Comparison of ENCODE assay signal across 17 mouse cellular contexts in genomic region chr16:32204902-32205301, GRCm38 (mm10). TPM values are rescaled to one million over a fixed set of nuclear protein-coding genes. Genes with fewer than 3 reads are reported as not detected.
DNase-seq lines count a peak whose midpoint lies in the region; TF ChIP-seq lines count a peak whose summit lies in the region.
"Had no signal": no experiment of that assay in that cellular context is flagged by ENCODE, and none has a peak within 500 bp of the region (broad histone marks: within the 10 kb centered on the region; RNA-seq: fewer than 3 reads in every experiment).

No protein-coding gene starts in this region.

- H3K27ac ChIP-seq in MEL (ENCODE audit: control insufficient read depth, low read depth, low read length), result no peak overlapping the region
- H3K27ac ChIP-seq: embryonic facial prominence, embryonic 13.5 days; heart, embryonic 15.5 days; limb, embryonic 13.5 days had no signal

- no peak overlapping the region for H3K4me3 ChIP-seq in lung, adult 2 months (replicated peaks; ENCODE audit: extremely low read depth, low read depth, low read length)
- H3K4me3 ChIP-seq in MEL (ENCODE audit: control insufficient read depth in 1 of 2, insufficient read depth in 1 of 2, low read depth in 2 of 2, low read length in 2 of 2), result no peak overlapping the region
- H3K4me3 ChIP-seq: embryonic facial prominence, embryonic 13.5 days; heart, embryonic 15.5 days; limb, embryonic 13.5 days had no signal

- peak; percentile 39; the same call in 1 of the 2 replicates for TF ChIP-seq CTCF in lung, adult 2 months (IDR thresholded peaks at IDR 0.05; ENCODE audit: insufficient read depth, low read length)
- peak in 2 of 3 experiments; percentile 20 to 26; a peak in 3 of 6 replicates for TF ChIP-seq CTCF in MEL (IDR thresholded peaks at IDR 0.05 in 2 of 3, conservative IDR thresholded peaks at IDR 0.05 in 1 of 3; ENCODE audit: control insufficient read depth in 1 of 3, insufficient read depth in 1 of 3, low read depth in 2 of 3, low read length in 3 of 3, poor library complexity in 1 of 3, severe bottlenecking in 1 of 3)

- no peaks in the 10 kb centered on the region for H3K9me3 ChIP-seq in MEL (replicated peaks; ENCODE audit: insufficient read depth, low read length)

- no peaks in the 10 kb centered on the region for H3K36me3 ChIP-seq in MEL (ENCODE audit: control insufficient read depth in 1 of 2, insufficient read depth in 2 of 2, low read length in 2 of 2)
- H3K36me3 ChIP-seq: embryonic facial prominence, embryonic 13.5 days; heart, embryonic 15.5 days; limb, embryonic 13.5 days had no signal

- H3K27me3 ChIP-seq in MEL (ENCODE audit: control insufficient read depth in 1 of 2, insufficient read depth in 2 of 2, low read length in 2 of 2), result no peaks in the 10 kb centered on the region; a peak in 1 of 4 replicates
- H3K27me3 ChIP-seq: embryonic facial prominence, embryonic 13.5 days; heart, embryonic 15.5 days; limb, embryonic 13.5 days had no signal

- peak; percentile 13 for TF ChIP-seq RAD21 in MEL (IDR thresholded peaks at IDR 0.05; ENCODE audit: low read depth, low read length)

- no peaks in the 10 kb centered on the region for H3K79me2 ChIP-seq in MEL (ENCODE audit: control insufficient read depth, insufficient read depth, low read length, poor library complexity)

- no peak overlapping the region for H3K9ac ChIP-seq in MEL (ENCODE audit: control insufficient read depth, low read depth, low read length, poor library complexity, severe bottlenecking)
- H3K9ac ChIP-seq: embryonic facial prominence, embryonic 13.5 days; forebrain, postnatal 0 days; heart, embryonic 15.5 days; limb, embryonic 13.5 days had no signal

- DNase-seq in heart, adult 11 months, result peak; percentile 85
- no peak for DNase-seq in heart, adult 9 months (ENCODE audit: low spot score in 2 of 2)
- no peak for DNase-seq in lung, adult 2 months
- DNase-seq in lung, postnatal 36 days, result no peak
- DNase-seq in MEL (ENCODE audit: low read depth, low spot score) (peak; percentile 54), MN1 (ENCODE audit: low spot score) (no peak)
- DNase-seq in heart, postnatal 4 days, result peak; percentile 60
- no peak for DNase-seq in frontal cortex, adult 2 months (ENCODE audit: extremely low spot score in 1 of 2, low spot score in 1 of 2)
- DNase-seq: cerebellum, adult 8-10 months; forebrain, postnatal 0 days had no signal

- TF ChIP-seq EP300 in MEL (IDR thresholded peaks at IDR 0.05; ENCODE audit: low read depth in 1 of 2, low read length in 2 of 2), result no peak

- 52% methylated on average over 3 of the region's 3 CpGs for WGBS in lung, adult 2 months

- no peaks in the 10 kb centered on the region; the same call in 1 of the 2 replicates for H3K4me1 ChIP-seq in lung, adult 2 months (ENCODE audit: control insufficient read depth, insufficient read depth, low read length)
- H3K4me1 ChIP-seq in MEL (ENCODE audit: control insufficient read depth in 1 of 2, insufficient read depth in 2 of 2, low read length in 2 of 2), result 0 out of 4 replicates have a peak, but pooled peaks cover 0 to 7% of the 10 kb centered on the region in 2 experiments
- H3K4me1 ChIP-seq: heart, embryonic 15.5 days had no signal

- TF ChIP-seq POLR2A in lung, adult 2 months (IDR thresholded peaks at IDR 0.05; ENCODE audit: borderline replicate concordance, extremely low read depth, low read depth, low read length), result no peak
- TF ChIP-seq POLR2A in MEL (IDR thresholded peaks at IDR 0.05; ENCODE audit: control insufficient read depth in 1 of 2, insufficient read depth in 1 of 2, low read depth in 1 of 2, low read length in 2 of 2, poor library complexity in 1 of 2), result no peak

TF ChIP-seq in MEL, 35 proteins besides CTCF, POLR2A, EP300 and RAD21:
- TF ChIP-seq BHLHE40 (IDR thresholded peaks at IDR 0.05; ENCODE audit: borderline replicate concordance, low read depth, low read length) (no peak), USF1 (IDR thresholded peaks at IDR 0.05; ENCODE audit: low read depth, low read length) (no peak), TAL1 (IDR thresholded peaks at IDR 0.05; ENCODE audit: low read length) (no peak), ZMIZ1 (IDR thresholded peaks at IDR 0.05; ENCODE audit: low read depth, low read length) (no peak), SMC3 (IDR thresholded peaks at IDR 0.05; ENCODE audit: low read depth, low read length) (peak; percentile 17; the same call in 1 of the 2 replicates), TCF12 (IDR thresholded peaks at IDR 0.05; ENCODE audit: low read depth, low read length) (no peak), ZNF384 (IDR thresholded peaks at IDR 0.05; ENCODE audit: low read depth, low read length) (no peak)

RNA-seq across cellular contexts. Expression of gene Bex6, which starts 25.3 kb away (rescaled TPM):
- not detected in 2 replicates for polyA plus RNA-seq in lung, adult 2 months (2012; rRNA removed)
- not detected in 2 replicates for total RNA-seq in MEL (2012; rRNA removed)
- not detected for polyA plus RNA-seq in MEL (2012; ENCODE audit: insufficient read depth in 1 of 2, insufficient read length in 2 of 2, low read depth in 1 of 2, low replicate concordance in 2 of 2, missing spikeins in 1 of 2)
- total RNA-seq in heart, postnatal 4 days (2021), result not detected
- polyA plus RNA-seq in frontal cortex, adult 2 months (2012; rRNA removed), result not detected in 2 replicates
- total RNA-seq: forebrain, postnatal 0 days; layer of hippocampus, postnatal 10 days had no signal
- polyA plus RNA-seq: activated CD4-positive, CD25-positive, alpha-beta regulatory T cell, adult 4 months; CD4-positive, CD25-positive, alpha-beta regulatory T cell, adult 4 months; embryonic facial prominence, embryonic 13.5 days; forebrain, postnatal 0 days; heart, embryonic 15.5 days; intestine, embryonic 16.5 days; limb, embryonic 13.5 days had no signal

RNA-seq across cellular contexts. Expression of gene Nrros, which starts 39.5 kb away (rescaled TPM):
- polyA plus RNA-seq in lung, adult 2 months (2012; rRNA removed), result 40.6 and 40.9 TPM in 2 replicates
- 56.1 and 59.8 TPM in 2 replicates for total RNA-seq in MEL (2012; rRNA removed)
- 10 to 100 TPM in 1 of 2 experiments, not detected in 1; 55.9 TPM for polyA plus RNA-seq in MEL (2012; ENCODE audit: insufficient read depth in 1 of 2, insufficient read length in 2 of 2, low read depth in 1 of 2, low replicate concordance in 2 of 2, missing spikeins in 1 of 2)
- total RNA-seq in heart, postnatal 4 days (2021), result 1 to 10 TPM; 6.0 to 6.7 TPM
- 5.7 and 6.9 TPM in 2 replicates for polyA plus RNA-seq in frontal cortex, adult 2 months (2012; rRNA removed)

RNA-seq across cellular contexts. Expression of gene Fbxo45, which starts 42.1 kb away (rescaled TPM):
- polyA plus RNA-seq in lung, adult 2 months (2012; rRNA removed), result 3.7 and 5.2 TPM in 2 replicates
- 17.5 and 19.3 TPM in 2 replicates for total RNA-seq in MEL (2012; rRNA removed)
- 10 to 100 TPM in 1 of 2 experiments, not detected in 1; 15.4 TPM for polyA plus RNA-seq in MEL (2012; ENCODE audit: insufficient read depth in 1 of 2, insufficient read length in 2 of 2, low read depth in 1 of 2, low replicate concordance in 2 of 2, missing spikeins in 1 of 2)
- 10 to 100 TPM; 16.6 to 18.4 TPM for total RNA-seq in heart, postnatal 4 days (2021)
- polyA plus RNA-seq in frontal cortex, adult 2 months (2012; rRNA removed), result 23.1 and 25.6 TPM in 2 replicates

RNA-seq across cellular contexts. Expression of gene Wdr53, which starts 42.1 kb away (rescaled TPM):
- 2.6 and 5.5 TPM in 2 replicates for polyA plus RNA-seq in lung, adult 2 months (2012; rRNA removed)
- 16.8 and 18.0 TPM in 2 replicates for total RNA-seq in MEL (2012; rRNA removed)
- polyA plus RNA-seq in MEL (2012; ENCODE audit: insufficient read depth in 1 of 2, insufficient read length in 2 of 2, low read depth in 1 of 2, low replicate concordance in 2 of 2, missing spikeins in 1 of 2), result 10 to 100 TPM in 1 of 2 experiments, not detected in 1; 20.9 TPM
- total RNA-seq in heart, postnatal 4 days (2021), result 1 to 10 TPM; 8.0 to 8.5 TPM
- polyA plus RNA-seq in frontal cortex, adult 2 months (2012; rRNA removed), result 10.6 and 11.9 TPM in 2 replicates

Comparison
In these comparisons a context has a peak if more than half of its experiments do, and no peak if none do; other contexts are left out.
1. DNase-seq: peak in heart, adult 11 months (single experiment), MEL (single experiment) and heart, postnatal 4 days (single experiment); none in heart, adult 9 months (0 of 2), lung, adult 2 months (single experiment), lung, postnatal 36 days (single experiment), MN1 (single experiment) and frontal cortex, adult 2 months (0 of 2).